Mouse (Mus musculus) layer of hippocampus, adult 6 months (tissue): Measurements from ENCODE around the gene Ttc21a. TPM values are rescaled to one million over a fixed set of nuclear protein-coding genes. Genes with fewer than 3 reads are reported as not detected.

ENCODE experiments used
- long read RNA-seq, 2 experiments: library from polyadenylated mRNA; unstranded; transcript quantifications; one replicate each; pipeline ENCODE4 v2.0.0; 2019 to 2020
- polyA plus RNA-seq: library from polyadenylated mRNA; unstranded; fragments of <200 nt; fragmentation: Nextera tagmentation; gene quantifications from 2 replicates; pipeline ENCODE4 v1.2.3, GENCODE M21; 2021

The Ttc21a gene
- polyA plus RNA-seq: 0.54 and 1.3 TPM in 2 replicates
- long read RNA-seq, experiment 1, partial matches to known transcripts: 0 of 1 reads
- long read RNA-seq, experiment 1, other reads (novel, unspliced or antisense): 1 of 1 reads
- long read RNA-seq, experiment 2, full-length matches to known transcripts: 1 of 4 reads
- long read RNA-seq, experiment 2, partial matches to known transcripts: 0 of 4 reads
- long read RNA-seq, experiment 2, other reads (novel, unspliced or antisense): 3 of 4 reads

DNA sequence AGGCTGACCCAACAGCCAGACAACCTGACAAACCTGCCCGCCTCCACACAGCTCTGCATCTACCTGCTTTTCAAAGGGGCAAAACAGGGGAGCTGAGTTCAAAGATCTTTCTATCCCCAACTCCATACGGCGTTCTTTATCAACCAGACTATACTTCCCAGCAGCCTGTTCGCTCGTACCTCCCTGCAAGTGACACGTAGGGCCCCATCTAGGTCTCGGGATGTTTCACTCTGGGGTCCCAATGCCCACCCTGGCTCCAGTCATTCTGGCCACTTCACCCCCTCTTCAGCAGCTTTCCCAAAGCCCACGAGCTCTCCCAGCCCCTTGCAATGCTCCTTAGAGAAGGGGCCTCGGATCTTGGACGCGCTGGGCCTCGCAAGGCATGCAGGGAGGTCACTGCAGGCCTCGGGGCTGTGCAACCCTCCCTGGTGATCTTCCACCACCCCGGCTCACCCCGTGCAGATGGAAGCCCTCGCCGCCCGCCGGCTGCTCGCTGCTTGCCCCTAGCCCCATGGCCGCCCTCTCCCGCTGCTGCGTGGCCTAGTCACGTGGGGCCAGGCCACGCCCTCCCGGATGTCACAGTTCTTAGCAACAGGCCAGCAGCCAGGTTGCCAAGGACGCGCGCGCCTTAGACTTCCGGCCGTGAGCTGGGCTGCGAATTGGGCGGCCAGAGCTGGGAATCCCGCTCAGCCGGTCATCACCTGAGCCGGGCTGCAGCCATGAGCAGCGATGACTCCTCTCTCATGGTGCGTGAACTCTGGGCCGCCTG, at the start of gene Ttc21a, which contains the start of gene Gorasp1:
Gene Ttc21a (plus strand): TSS at position 602 of the 769 bp plus-strand sequence.
Gene Gorasp1 (minus strand): TSS at position 561 of the 769 bp plus-strand sequence.

DNA sequence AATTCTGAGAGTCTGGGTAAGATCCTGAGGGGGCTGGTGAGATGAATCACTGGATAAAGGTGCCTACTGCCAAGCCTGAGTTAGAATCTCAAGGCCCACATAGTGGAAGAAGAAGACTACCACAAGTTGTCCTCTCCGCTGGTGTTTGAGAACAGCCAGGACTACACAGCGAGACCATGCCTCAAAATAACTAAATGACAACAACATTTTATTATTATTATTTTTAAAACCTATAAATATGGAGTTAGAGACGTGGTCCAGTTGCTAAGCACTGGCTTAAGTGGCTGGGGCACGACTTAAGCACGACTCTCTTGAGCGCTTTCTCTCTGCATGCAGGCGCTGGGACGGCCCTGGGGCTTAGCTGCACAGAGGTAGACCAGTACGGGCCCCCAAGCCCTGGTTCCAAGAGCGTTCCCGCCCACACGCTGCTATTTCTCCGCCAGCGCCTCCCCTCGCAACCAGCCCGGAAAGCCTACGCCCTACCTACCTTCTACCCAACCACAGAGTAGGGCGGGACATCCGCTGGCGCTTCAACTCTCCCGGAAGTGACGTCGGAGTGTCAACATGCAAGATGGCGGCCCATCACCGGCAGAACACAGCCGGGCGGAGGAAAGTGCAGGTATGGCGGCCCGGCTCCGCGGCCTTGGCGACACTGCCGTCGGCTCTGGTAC, 42.9 kb upstream of the Ttc21a start, which contains the start of gene Wdr48:
Gene Wdr48 (plus strand): TSS at position 540 of the 671 bp plus-strand sequence.

DNA sequence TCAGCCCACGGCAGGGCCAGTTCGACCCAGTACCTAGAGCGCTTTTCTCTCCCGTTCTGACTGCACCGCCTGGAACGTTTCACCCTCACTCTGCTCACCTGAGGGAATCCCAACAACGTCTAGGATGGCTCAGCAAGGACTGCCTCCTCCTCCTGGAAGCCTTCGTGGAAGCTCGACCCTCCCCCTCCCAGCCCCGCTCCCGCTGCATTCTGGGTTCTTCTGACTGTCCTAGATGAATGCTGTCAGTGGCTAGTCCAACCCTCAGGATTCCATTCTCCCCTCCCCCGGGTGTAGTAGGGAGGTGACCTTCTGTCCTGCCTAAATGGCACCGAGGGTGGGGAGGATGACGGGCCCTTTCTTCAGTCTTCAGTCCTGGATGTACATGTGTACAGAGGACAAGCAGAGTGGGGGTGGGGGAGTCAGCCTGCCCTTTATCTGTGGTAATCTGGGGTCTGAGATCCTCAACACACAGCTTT, 47.2 kb downstream of the Ttc21a start, which contains the start of gene Csrnp1:
Gene Csrnp1 (minus strand): TSS at position 123 of the 476 bp plus-strand sequence.

Other genes with a start within 250 kb of the Ttc21a start
- gene Scn10a, start 218.3 kb upstream of the Ttc21a start, polyA plus RNA-seq: 0.06 TPM in 1 of 2 replicates, not detected in the other
- gene Scn11a, start 112.2 kb upstream of the Ttc21a start, polyA plus RNA-seq: 0.06 and 0.10 TPM in 2 replicates
- 21.7 and 24.9 TPM in 2 replicates for gene Wdr48, start 42.7 kb upstream of the Ttc21a start, polyA plus RNA-seq
- 11.7 and 12.3 TPM in 2 replicates for gene Gorasp1, start within 50 bp of the Ttc21a start, polyA plus RNA-seq
- 1.5 and 1.7 TPM in 2 replicates for gene Csrnp1, start 47.1 kb downstream of the Ttc21a start, polyA plus RNA-seq
- gene Xirp1, start 86.0 kb downstream of the Ttc21a start, polyA plus RNA-seq: not detected in 2 replicates
- 49.5 and 52.8 TPM in 2 replicates for gene Cx3cr1, start 132.3 kb downstream of the Ttc21a start, polyA plus RNA-seq
- gene Ccr8, start 154.5 kb downstream of the Ttc21a start, polyA plus RNA-seq: not detected in 2 replicates
- 17.8 and 18.6 TPM in 2 replicates for gene Slc25a38, start 172.8 kb downstream of the Ttc21a start, polyA plus RNA-seq
- gene Rpsa, start 190.1 kb downstream of the Ttc21a start, polyA plus RNA-seq: 536 and 612 TPM in 2 replicates
- gene Mobp, start 212.1 kb downstream of the Ttc21a start, polyA plus RNA-seq: 133 and 154 TPM in 2 replicates